Mouse (Mus musculus) myocyte (in vitro differentiated cells): ENCODE results near the gene Stx17. TPM values are rescaled to one million over a fixed set of nuclear protein-coding genes. Genes with fewer than 3 reads are reported as not detected.

Experiments used
- H3K27me3 ChIP-seq: one replicate; pipeline ENCODE4 v1.6.1; 2011; ENCODE audit not compliant: control insufficient read depth, insufficient read depth, insufficient read length
- H3K36me3 ChIP-seq: one replicate; pipeline ENCODE4 v1.6.1; 2011; ENCODE audit not compliant: control insufficient read depth, insufficient read depth
- H3K4me2 ChIP-seq: one replicate; pipeline ENCODE4 v1.6.1; 2011; ENCODE audit warnings: low read depth, control low read depth
- H3K4me3 ChIP-seq: one replicate; pipeline ENCODE4 v1.5.1; 2011; ENCODE audit warnings: mild to moderate bottlenecking, control low read depth, moderate library complexity
- H3K79me2 ChIP-seq: one replicate; pipeline ENCODE4 v1.6.1; 2011; ENCODE audit not compliant: control insufficient read depth, insufficient read depth
- H3ac ChIP-seq: one replicate; pipeline ENCODE4 v1.6.1; 2011; ENCODE audit not compliant: control insufficient read depth, insufficient read length
- CEBPB ChIP-seq: IDR thresholded peaks from 2 replicates; pipeline ENCODE4 v1.6.1; 2011; ENCODE audit warnings: mild to moderate bottlenecking, moderate library complexity; ENCODE audit not compliant: poor library complexity, insufficient read depth, severe bottlenecking
- E2F4 ChIP-seq: IDR thresholded peaks from one replicate; pipeline ENCODE4 v1.6.1; 2011; ENCODE audit warnings: mild to moderate bottlenecking, control low read depth, moderate library complexity; ENCODE audit not compliant: insufficient read depth
- MAX ChIP-seq: IDR thresholded peaks from one replicate; pipeline ENCODE4 v1.6.1; 2011; ENCODE audit warnings: low read depth, mild to moderate bottlenecking, control low read depth
- MYOD1 ChIP-seq, 3 experiments: IDR thresholded peaks; one replicate each; pipeline ENCODE4 v1.6.1; 2011; ENCODE audit warnings: control low read depth in 2 of 3, low read depth in 2 of 3, mild to moderate bottlenecking in 2 of 3, moderate library complexity in 1 of 3; ENCODE audit not compliant: insufficient read length in 2 of 3, control insufficient read depth in 1 of 3
- MYOG ChIP-seq, 3 experiments: IDR thresholded peaks; one replicate each; pipeline ENCODE4 v1.6.1; 2011; ENCODE audit warnings: control low read depth in 2 of 3, low read depth in 2 of 3, mild to moderate bottlenecking in 2 of 3; ENCODE audit not compliant: insufficient read length in 2 of 3, control insufficient read depth in 1 of 3, insufficient read depth in 1 of 3
- POLR2A ChIP-seq: IDR thresholded peaks from one replicate; pipeline ENCODE4 v1.6.1; 2011; ENCODE audit warnings: low read depth, mild to moderate bottlenecking, control low read depth, moderate library complexity; ENCODE audit not compliant: insufficient read length
- POLR2AphosphoS2 ChIP-seq: IDR thresholded peaks from one replicate; pipeline ENCODE4 v1.6.1; 2011; ENCODE audit warnings: low read depth, control low read depth; ENCODE audit not compliant: insufficient read length
- REST ChIP-seq: IDR thresholded peaks from one replicate; pipeline ENCODE4 v1.6.1; 2011; ENCODE audit warnings: mild to moderate bottlenecking, control low read depth, moderate library complexity; ENCODE audit not compliant: insufficient read depth, insufficient read length
- SRF ChIP-seq: IDR thresholded peaks from one replicate; pipeline ENCODE4 v1.6.1; 2011; ENCODE audit warnings: low read depth; ENCODE audit not compliant: control insufficient read depth, insufficient read length
- TCF12 ChIP-seq: IDR thresholded peaks from one replicate; pipeline ENCODE4 v1.6.1; 2011; ENCODE audit warnings: mild to moderate bottlenecking, control low read depth; ENCODE audit not compliant: poor library complexity, insufficient read depth, severe bottlenecking
- TCF3 ChIP-seq: IDR thresholded peaks from one replicate; pipeline ENCODE4 v1.6.1; 2011; ENCODE audit warnings: low read depth, control low read depth; ENCODE audit not compliant: insufficient read length
- USF1 ChIP-seq: IDR thresholded peaks from one replicate; pipeline ENCODE4 v1.6.1; 2011; ENCODE audit warnings: low read depth, mild to moderate bottlenecking, control low read depth, moderate library complexity
- polyA plus RNA-seq: library from polyadenylated mRNA; unstranded; fragments of >200 nt; fragmentation: generic; extraction: Trizol; gene quantifications from one replicate; pipeline ENCODE4 v1.2.1, GENCODE M21; 2012; ENCODE audit warnings: missing spikeins

The Stx17 gene
- polyA plus RNA-seq, 1 experiment: 7.4 TPM

DNA sequence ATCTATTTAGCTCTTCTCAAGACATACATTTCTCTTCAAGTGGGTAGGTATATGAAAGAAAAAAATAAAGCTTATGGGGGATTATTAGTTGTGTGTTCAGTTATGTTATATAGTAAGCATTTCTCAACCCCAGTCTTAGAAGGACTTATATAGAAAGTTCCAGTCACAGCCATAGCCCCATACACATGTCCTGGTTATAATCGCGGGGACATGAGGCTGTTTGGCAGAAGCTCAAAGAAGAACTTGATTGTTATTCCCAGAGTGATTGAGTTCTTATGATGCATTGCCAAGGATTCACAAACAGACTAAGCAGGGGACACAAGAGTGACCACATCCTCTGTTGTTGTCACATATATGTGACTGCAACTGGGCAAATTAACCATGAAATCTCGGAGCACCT, 51.0 kb downstream of the Stx17 start:
- H3K36me3 ChIP-seq: no peaks in the 10 kb centered on the region
- H3K27me3 ChIP-seq: no peaks in the 10 kb centered on the region
- H3K79me2 ChIP-seq: no peaks in the 10 kb centered on the region
- H3K4me3 ChIP-seq: no peak overlapping the region
- no peak overlapping the region for H3ac ChIP-seq
- no peak for TF ChIP-seq USF1
- no peak for TF ChIP-seq TCF3
- TF ChIP-seq REST: no peak
- no peak for TF ChIP-seq POLR2AphosphoS2
- no peak for TF ChIP-seq POLR2A
- no peak for TF ChIP-seq CEBPB
- no peak for TF ChIP-seq MYOG (IDR thresholded peaks at IDR 0.05; ENCODE audit: control insufficient read depth in 1 of 3, insufficient read depth in 1 of 3, insufficient read length in 2 of 3, low read depth in 2 of 3)
- TF ChIP-seq MYOD1 (IDR thresholded peaks at IDR 0.05; ENCODE audit: control insufficient read depth in 1 of 3, insufficient read length in 2 of 3, low read depth in 2 of 3): no peak
- TF ChIP-seq SRF: no peak
- TF ChIP-seq TCF12: no peak
- TF ChIP-seq E2F4: no peak
- TF ChIP-seq MAX: no peak
- no peak overlapping the region for H3K4me2 ChIP-seq

DNA sequence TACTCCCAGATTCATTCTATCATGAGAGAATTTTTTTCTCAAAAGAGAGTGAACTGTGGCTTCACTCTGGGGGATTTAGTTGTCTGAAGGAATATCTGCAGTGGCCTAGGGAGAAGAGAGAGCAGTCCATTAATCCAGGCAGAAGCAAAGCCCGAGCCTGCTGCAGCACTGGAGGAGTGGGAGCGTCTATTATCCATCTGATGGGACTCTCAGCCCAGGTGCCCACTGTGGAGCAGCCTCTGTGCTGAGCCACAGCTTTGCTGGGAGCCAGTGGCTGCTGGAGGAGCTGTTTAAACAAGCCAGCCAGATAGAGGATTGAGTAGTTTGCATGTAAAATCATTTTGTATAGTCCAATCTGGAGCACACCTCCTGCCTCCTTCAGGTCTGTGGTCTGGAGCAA, 56.2 kb downstream of the Stx17 start:
- H3K4me2 ChIP-seq: no peak overlapping the region
- H3K79me2 ChIP-seq: no peaks in the 10 kb centered on the region
- H3K4me3 ChIP-seq: no peak overlapping the region
- TF ChIP-seq POLR2A: no peak
- no peak for TF ChIP-seq CEBPB
- no peak for TF ChIP-seq MYOD1 (IDR thresholded peaks at IDR 0.05; ENCODE audit: control insufficient read depth in 1 of 3, insufficient read length in 2 of 3, low read depth in 2 of 3)
- TF ChIP-seq TCF12: no peak
- TF ChIP-seq MYOG (IDR thresholded peaks at IDR 0.05; ENCODE audit: control insufficient read depth in 1 of 3, insufficient read depth in 1 of 3, insufficient read length in 2 of 3, low read depth in 2 of 3): no peak
- no peak for TF ChIP-seq USF1
- TF ChIP-seq SRF: no peak
- no peak for TF ChIP-seq TCF3
- no peak for TF ChIP-seq E2F4
- no peak for TF ChIP-seq POLR2AphosphoS2
- no peak for TF ChIP-seq MAX
- no peak for TF ChIP-seq REST
- no peaks in the 10 kb centered on the region for H3K27me3 ChIP-seq
- H3K36me3 ChIP-seq: peaks cover 4% of the 10 kb centered on the region
- no peak overlapping the region for H3ac ChIP-seq

DNA sequence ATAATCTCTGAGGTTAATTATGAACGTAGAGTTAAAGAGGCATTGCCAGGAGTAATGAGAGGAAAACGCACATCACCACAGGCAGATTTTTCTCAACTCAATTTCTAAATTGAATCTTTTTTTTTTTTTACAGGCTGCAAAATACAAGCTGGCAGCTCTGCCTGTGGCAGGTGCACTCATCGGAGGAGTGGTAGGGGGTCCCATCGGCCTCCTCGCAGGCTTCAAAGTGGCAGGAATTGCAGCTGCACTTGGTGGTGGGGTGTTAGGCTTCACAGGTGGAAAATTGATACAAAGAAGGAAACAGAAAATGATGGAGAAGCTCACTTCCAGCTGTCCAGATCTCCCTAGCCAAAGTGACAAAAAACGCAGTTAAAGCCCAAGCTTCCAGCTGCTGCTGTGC, 56.7 kb downstream of the Stx17 start:
- Histone ChIP-seq H3K27me3 (no peaks in the 10 kb centered on the region), H3ac (no peak overlapping the region), H3K79me2 (no peaks in the 10 kb centered on the region), H3K36me3 (peaks cover 4% of the 10 kb centered on the region), H3K4me2 (no peak overlapping the region), H3K4me3 (no peak overlapping the region)
- TF ChIP-seq REST: no peak
- TF ChIP-seq POLR2AphosphoS2: no peak

DNA sequence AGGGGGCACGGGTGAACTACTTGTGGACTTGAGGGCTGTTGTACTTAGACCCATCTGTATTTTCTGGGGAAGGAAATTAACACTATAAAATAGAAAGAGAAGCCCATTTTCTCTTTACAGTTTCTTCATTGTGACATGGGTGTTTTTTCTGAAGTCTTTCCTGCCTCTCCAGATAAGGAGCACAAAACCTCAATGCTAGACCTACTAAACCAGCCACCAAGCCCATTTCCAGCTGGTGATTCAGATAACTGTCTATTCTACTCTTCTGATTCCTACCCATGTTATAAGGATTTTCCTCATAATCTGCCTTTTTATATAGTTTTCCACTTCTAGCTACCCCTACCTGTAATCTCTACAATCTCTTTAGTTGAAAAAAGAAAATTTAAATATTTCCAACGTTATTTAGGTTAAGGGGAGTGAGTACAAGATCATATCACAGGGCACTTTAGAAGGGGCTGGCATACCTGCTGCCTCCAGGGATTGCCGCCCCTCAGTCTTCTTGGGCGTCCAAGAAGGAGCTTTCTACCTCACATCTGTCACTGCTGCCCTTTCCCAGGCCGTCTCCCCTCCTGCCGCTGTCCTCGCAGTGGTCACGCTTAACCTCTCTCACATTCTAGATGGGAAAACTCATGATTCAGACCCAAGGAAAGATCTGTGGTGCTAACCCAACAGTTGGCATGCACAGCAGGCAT, 57.5 kb downstream of the Stx17 start:
- peaks cover 4% of the 10 kb centered on the region for H3K36me3 ChIP-seq
- no peak overlapping the region for H3K4me2 ChIP-seq
- no peak overlapping the region for H3ac ChIP-seq
- no peak overlapping the region for H3K4me3 ChIP-seq
- no peaks in the 10 kb centered on the region for H3K79me2 ChIP-seq
- no peak for TF ChIP-seq MYOD1 (IDR thresholded peaks at IDR 0.05; ENCODE audit: control insufficient read depth in 1 of 3, insufficient read length in 2 of 3, low read depth in 2 of 3)
- TF ChIP-seq MYOG (IDR thresholded peaks at IDR 0.05; ENCODE audit: control insufficient read depth in 1 of 3, insufficient read depth in 1 of 3, insufficient read length in 2 of 3, low read depth in 2 of 3): no peak
- no peak for TF ChIP-seq POLR2AphosphoS2
- TF ChIP-seq E2F4: no peak
- TF ChIP-seq REST: no peak
- TF ChIP-seq MAX: no peak
- TF ChIP-seq USF1: no peak
- TF ChIP-seq SRF: no peak
- no peak for TF ChIP-seq CEBPB
- TF ChIP-seq POLR2A: no peak
- TF ChIP-seq TCF12: no peak
- TF ChIP-seq TCF3: no peak
- H3K27me3 ChIP-seq: no peaks in the 10 kb centered on the region

DNA sequence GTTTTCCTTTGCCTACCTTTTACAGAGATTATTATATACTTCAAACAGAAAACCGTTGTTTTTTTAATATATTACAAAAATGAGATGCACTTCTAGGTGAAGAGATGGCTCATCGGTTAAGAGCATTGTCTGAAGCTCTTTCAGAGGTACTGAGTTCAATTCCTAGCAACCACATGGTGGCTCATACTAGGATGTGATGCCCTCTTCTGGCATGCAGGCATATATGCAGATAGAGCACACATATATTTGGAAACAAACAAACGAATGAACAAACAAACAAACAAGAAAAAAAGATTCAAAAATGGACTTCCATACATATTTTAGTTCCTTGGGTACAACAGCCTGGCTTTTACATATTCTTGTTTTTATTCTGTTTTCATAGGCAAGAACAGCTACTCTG, 73.2 kb downstream of the Stx17 start:
- no peaks in the 10 kb centered on the region for H3K79me2 ChIP-seq
- no peak overlapping the region for H3K4me3 ChIP-seq
- H3K36me3 ChIP-seq: peaks cover 24% of the 10 kb centered on the region
- no peak overlapping the region for H3ac ChIP-seq
- TF ChIP-seq CEBPB (no peak), E2F4 (no peak), TCF12 (no peak), MYOG (IDR thresholded peaks at IDR 0.05; ENCODE audit: control insufficient read depth in 1 of 3, insufficient read depth in 1 of 3, insufficient read length in 2 of 3, low read depth in 2 of 3) (no peak), USF1 (no peak), POLR2AphosphoS2 (no peak), POLR2A (no peak), REST (no peak), TCF3 (no peak), MYOD1 (IDR thresholded peaks at IDR 0.05; ENCODE audit: control insufficient read depth in 1 of 3, insufficient read length in 2 of 3, low read depth in 2 of 3) (no peak), SRF (no peak), MAX (no peak)
- H3K27me3 ChIP-seq: no peaks in the 10 kb centered on the region
- H3K4me2 ChIP-seq: no peak overlapping the region
